In genomic region chr16:35308486-35309143, GRCm38 (mm10) we compare ENCODE assay signal across 23 mouse cellular contexts. TPM values are rescaled to one million over a fixed set of nuclear protein-coding genes. Genes with fewer than 3 reads are reported as not detected.
A peak's percentile ranks its signal among the peaks of the same experiment; 100 is the strongest.
DNase-seq lines count a peak whose midpoint lies in the region; ATAC-seq lines count a peak whose summit lies in the region.
"Had no signal": no experiment of that assay in that cellular context is flagged by ENCODE, and none has a peak within 500 bp of the region (broad histone marks: within the 10 kb centered on the region; RNA-seq: fewer than 3 reads in every experiment).

No protein-coding gene starts in this region.

- peaks cover 5% of the 10 kb centered on the region for H3K4me1 ChIP-seq in liver, embryonic 13.5 days (replicated peaks)
- no peaks in the 10 kb centered on the region for H3K4me1 ChIP-seq in liver, embryonic 11.5 days (replicated peaks; ENCODE audit: control insufficient read depth, insufficient read depth, low read length)
- H3K4me1 ChIP-seq in embryonic facial prominence, embryonic 10.5 days = peaks cover 14% of the 10 kb centered on the region
- H3K4me1 ChIP-seq: embryonic facial prominence, embryonic 15.5 days; limb, embryonic 13.5 days; neural tube, embryonic 15.5 days; stomach, embryonic 15.5 days had no signal

- no peaks in the 10 kb centered on the region for H3K27me3 ChIP-seq in liver, embryonic 13.5 days
- H3K27me3 ChIP-seq in liver, embryonic 11.5 days (replicated peaks; ENCODE audit: control insufficient read depth, insufficient read depth, low read length) = no peaks in the 10 kb centered on the region
- H3K27me3 ChIP-seq in embryonic facial prominence, embryonic 10.5 days (replicated peaks; ENCODE audit: low read depth, poor library complexity, severe bottlenecking) = no peaks in the 10 kb centered on the region
- H3K27me3 ChIP-seq: embryonic facial prominence, embryonic 15.5 days; limb, embryonic 13.5 days; neural tube, embryonic 15.5 days; stomach, embryonic 15.5 days had no signal

- H3K4me2 ChIP-seq in liver, embryonic 13.5 days = no peak overlapping the region
- H3K4me2 ChIP-seq in liver, embryonic 11.5 days = no peak overlapping the region
- H3K4me2 ChIP-seq: embryonic facial prominence, embryonic 15.5 days; heart, embryonic 11.5 days; limb, embryonic 13.5 days; neural tube, embryonic 15.5 days; stomach, embryonic 15.5 days had no signal

- no peak overlapping the region for H3K9ac ChIP-seq in liver, embryonic 13.5 days
- H3K9ac ChIP-seq in liver, embryonic 11.5 days (ENCODE audit: low read depth, low read length) = no peak overlapping the region
- H3K9ac ChIP-seq: embryonic facial prominence, embryonic 15.5 days; limb, embryonic 13.5 days; neural tube, embryonic 15.5 days; stomach, embryonic 15.5 days had no signal

- H3K27ac ChIP-seq in liver, embryonic 13.5 days = no peak overlapping the region
- H3K27ac ChIP-seq in liver, embryonic 11.5 days (ENCODE audit: low read depth, low read length) = no peak overlapping the region
- no peak overlapping the region for H3K27ac ChIP-seq in embryonic facial prominence, embryonic 10.5 days (replicated peaks)
- H3K27ac ChIP-seq: embryonic facial prominence, embryonic 15.5 days; limb, embryonic 13.5 days; neural tube, embryonic 15.5 days; stomach, embryonic 15.5 days had no signal

- intact Hi-C loops in heart, postnatal 36 days (cut with DNase I) = no loop called here
- intact Hi-C loops in left cerebral cortex, postnatal 4 days (cut with DNase I) = no loop called here

- 61% methylated on average over 6 of the region's 6 CpGs for whole genome bisulfite sequencing in liver, embryonic 13.5 days (ENCODE audit: insufficient replicate concordance)
- 84% methylated on average over 6 of the region's 6 CpGs for WGBS in liver, embryonic 11.5 days
- WGBS in embryonic facial prominence, embryonic 10.5 days = 90% methylated on average over 6 of the region's 6 CpGs

- DNase-seq in heart, adult 11 months = peak; percentile 80
- no peak for DNase-seq in heart, postnatal 36 days
- DNase-seq in liver, embryonic 13.5 days = no peak
- no peak for DNase-seq in liver, embryonic 11.5 days (ENCODE audit: low spot score)
- DNase-seq in embryonic facial prominence, embryonic 10.5 days (ENCODE audit: low spot score) = peak; percentile 1
- peak; percentile 10 for DNase-seq in telencephalon, adult 2 months (ENCODE audit: low read depth, low spot score)
- DNase-seq in left cerebral cortex, postnatal 4 days = no peak
- DNase-seq: adrenal gland, postnatal 25 days; cerebellum, adult 18-20 months; cerebellum, postnatal 25 days; embryo, embryonic 11 days; gastrocnemius, postnatal 10 days; kidney, adult 11 months; lung, postnatal 10 days; thymus, postnatal 25 days had no signal

- ATAC-seq in liver, embryonic 13.5 days (ENCODE audit: low read depth) = peak; percentile 50
- ATAC-seq in liver, embryonic 11.5 days (replicated peaks; ENCODE audit: low FRiP score) = no peak
- ATAC-seq: activated CD4-positive, CD25-positive, alpha-beta regulatory T cell, adult 4 months; midbrain, embryonic 16.5 days had no signal

- H3K36me3 ChIP-seq in liver, embryonic 13.5 days = no peaks in the 10 kb centered on the region
- no peaks in the 10 kb centered on the region for H3K36me3 ChIP-seq in liver, embryonic 11.5 days (ENCODE audit: control insufficient read depth, insufficient read depth, low read length)
- H3K36me3 ChIP-seq in embryonic facial prominence, embryonic 10.5 days (replicated peaks) = peaks cover 10% of the 10 kb centered on the region

- H3K4me3 ChIP-seq in liver, embryonic 13.5 days (replicated peaks) = no peak overlapping the region
- no peak overlapping the region for H3K4me3 ChIP-seq in liver, embryonic 11.5 days (ENCODE audit: low read depth, low read length)
- no peak overlapping the region for H3K4me3 ChIP-seq in embryonic facial prominence, embryonic 10.5 days
- H3K4me3 ChIP-seq: embryonic facial prominence, embryonic 15.5 days; limb, embryonic 13.5 days; neural tube, embryonic 15.5 days; stomach, embryonic 15.5 days had no signal

- no peaks in the 10 kb centered on the region for H3K9me3 ChIP-seq in liver, embryonic 13.5 days (replicated peaks)
- H3K9me3 ChIP-seq in liver, embryonic 11.5 days (ENCODE audit: control insufficient read depth, low read length) = no peaks in the 10 kb centered on the region
- no peaks in the 10 kb centered on the region for H3K9me3 ChIP-seq in embryonic facial prominence, embryonic 10.5 days
- H3K9me3 ChIP-seq: embryonic facial prominence, embryonic 15.5 days; G1E; limb, embryonic 13.5 days; neural tube, embryonic 15.5 days; stomach, embryonic 15.5 days had no signal

RNA-seq across cellular contexts. Expression of gene Sec22a, which starts 55.1 kb away (rescaled TPM):
- total RNA-seq in heart, postnatal 36 days (2021) = 10 to 100 TPM in 1 of 2 experiments, 1 to 10 TPM in 1; 9.8 to 11.2 TPM
- 11.8 and 12.1 TPM in 2 replicates for polyA plus RNA-seq in liver, embryonic 13.5 days (2015; fragmentation: Nextera tagmentation; extraction: Ambion mirVana)
- 19.3 and 20.0 TPM in 2 replicates for polyA plus RNA-seq in liver, embryonic 11.5 days (2014; fragmentation: Nextera tagmentation; extraction: Ambion mirVana)
- polyA plus RNA-seq in embryonic facial prominence, embryonic 10.5 days (2016; fragmentation: Nextera tagmentation; extraction: Ambion mirVana) = 32.3 and 32.4 TPM in 2 replicates
- 10 to 100 TPM; 23.3 to 23.5 TPM for total RNA-seq in left cerebral cortex, postnatal 4 days (2021)

Comparison
In these comparisons a context has a peak if more than half of its experiments do, and no peak if none do; other contexts are left out.
1. DNase-seq: peak in heart, adult 11 months (single experiment), embryonic facial prominence, embryonic 10.5 days (single experiment) and telencephalon, adult 2 months (single experiment); none in heart, postnatal 36 days (0 of 2), liver, embryonic 13.5 days (single experiment), liver, embryonic 11.5 days (single experiment) and left cerebral cortex, postnatal 4 days (single experiment).